Mouse (Mus musculus) ES-E14 (cell line): Measurements from ENCODE around the gene Hoxc13. TPM values are rescaled to one million over a fixed set of nuclear protein-coding genes. Genes with fewer than 3 reads are reported as not detected.

Experiments
- DNase-seq: peaks from one replicate; pipeline ENCODE4 v3.0.0-alpha.2; 2013; ENCODE audit warnings: low read depth, low spot score
- H3K27ac ChIP-seq: 2 replicates; pipeline ENCODE4 v1.5.1; 2012; ENCODE audit warnings: low read depth, mild to moderate bottlenecking, low read length, moderate library complexity, mixed read lengths; ENCODE audit not compliant: poor library complexity, insufficient read depth, severe bottlenecking
- H3K36me3 ChIP-seq: 2 replicates; pipeline ENCODE4 v1.6.1; 2012; ENCODE audit warnings: mild to moderate bottlenecking, low read length, moderate library complexity, mixed read lengths; ENCODE audit not compliant: control insufficient read depth, poor library complexity, insufficient read depth, severe bottlenecking
- H3K4me1 ChIP-seq, 2 experiments: fragments of 150-350 bp in 1 of 2; sonication (generic) in 1 of 2; 2 replicates each; pipeline ENCODE4 v1.6.1; 2012; ENCODE audit warnings: low read length in 2 of 2, mild to moderate bottlenecking in 1 of 2, mixed read lengths in 1 of 2; ENCODE audit not compliant: control insufficient read depth in 2 of 2, insufficient read depth in 2 of 2, poor library complexity in 1 of 2
- H3K4me3 ChIP-seq, 2 experiments: fragments of 150-350 bp in 1 of 2; sonication (generic) in 1 of 2; 2 replicates each; pipeline ENCODE4 v1.5.1; 2012; ENCODE audit warnings: low read length in 2 of 2, low read depth in 1 of 2, mild to moderate bottlenecking in 1 of 2, mixed read lengths in 1 of 2; ENCODE audit not compliant: insufficient read depth in 1 of 2, poor library complexity in 1 of 2, severe bottlenecking in 1 of 2
- H3K9ac ChIP-seq: 2 replicates; pipeline ENCODE4 v1.6.1; 2012; ENCODE audit warnings: low read depth, mild to moderate bottlenecking, low read length, mixed read lengths; ENCODE audit not compliant: poor library complexity, insufficient read depth, severe bottlenecking
- H3K9me3 ChIP-seq: fragments of 150-350 bp; sonication (generic); 2 replicates; pipeline ENCODE4 v1.6.1; 2012; ENCODE audit warnings: low read depth, mild to moderate bottlenecking, low read length; ENCODE audit not compliant: control insufficient read depth, insufficient read depth
- CHD2 ChIP-seq: IDR thresholded peaks from 2 replicates; pipeline ENCODE4 v1.6.1; 2014; ENCODE audit warnings: mild to moderate bottlenecking, low read depth, low read length, inconsistent platforms
- HCFC1 ChIP-seq: IDR thresholded peaks from 2 replicates; pipeline ENCODE4 v1.6.1; 2012; ENCODE audit warnings: low read length, inconsistent platforms, borderline replicate concordance; ENCODE audit not compliant: insufficient read depth
- MAFK ChIP-seq: IDR thresholded peaks from 2 replicates; pipeline ENCODE4 v1.6.1; 2014; ENCODE audit warnings: mild to moderate bottlenecking, low read depth, low read length, inconsistent platforms; ENCODE audit not compliant: insufficient read depth
- ZC3H11A ChIP-seq: IDR thresholded peaks from 2 replicates; pipeline ENCODE4 v1.6.1; 2012; ENCODE audit warnings: low read depth, mild to moderate bottlenecking, inconsistent platforms, low read length, borderline replicate concordance
- ZNF384 ChIP-seq: IDR thresholded peaks from 2 replicates; pipeline ENCODE4 v1.6.1; 2012; ENCODE audit warnings: low read depth, low read length, inconsistent platforms
- in situ Hi-C, 2 experiments: fragments of 600-800 bp; cut with MboI; formaldehyde crosslinking; loops; one replicate each; pipeline ENCODE4 v1.15.1; 2025; ENCODE audit warnings: low sequenced_read_pairs in 2 of 2, inconsistent platforms in 1 of 2; ENCODE audit not compliant: unreplicated experiment in 2 of 2
- total RNA-seq: library from RNA; depleted of rRNA; stranded (reverse); fragments of 300-350 nt; gene quantifications from 2 replicates; pipeline ENCODE4 v1.2.3, GENCODE M21; 2012

Hoxc13 gene
- total RNA-seq, 1 experiment: 0.94 TPM

- no peaks in the 10 kb centered on the region for H3K36me3 ChIP-seq
- H3K4me1 ChIP-seq: peaks cover 0 to 2% of the 10 kb centered on the region in 2 experiments; a peak in 1 of 4 replicates
- TF ChIP-seq MAFK (no peak), ZNF384 (no peak), CHD2 (no peak), HCFC1 (no peak), ZC3H11A (no peak)
- H3K9ac ChIP-seq: no peak overlapping the region
- no peak for DNase-seq
- in situ Hi-C loops: loop anchor here in 1 of 2 experiments (5.0 kb wide), 1 partner anchor 33 kb away; the partner anchor contains the start of gene Hoxc6
- H3K4me3 ChIP-seq: no peak overlapping the region
- no peaks in the 10 kb centered on the region for H3K9me3 ChIP-seq
- H3K27ac ChIP-seq: no peak overlapping the region
These were observed 43.1 kb downstream of the Hoxc13 start for GRCm38 (mm10) chr15:102963671-102964640.

- no peak for DNase-seq
- Histone ChIP-seq H3K36me3 (no peaks in the 10 kb centered on the region), H3K4me1 (peaks cover 0 to 2% of the 10 kb centered on the region in 2 experiments; a peak in 1 of 4 replicates), H3K27ac (no peak overlapping the region), H3K9me3 (no peaks in the 10 kb centered on the region), H3K9ac (no peak overlapping the region), H3K4me3 (no peak overlapping the region)
- TF ChIP-seq MAFK: no peak
- no peak for TF ChIP-seq ZNF384
- TF ChIP-seq CHD2: no peak
- TF ChIP-seq HCFC1: no peak
- in situ Hi-C loops: no loop called here
These were observed 44.3 kb downstream of the Hoxc13 start for GRCm38 (mm10) chr15:102965003-102965891.

DNA sequence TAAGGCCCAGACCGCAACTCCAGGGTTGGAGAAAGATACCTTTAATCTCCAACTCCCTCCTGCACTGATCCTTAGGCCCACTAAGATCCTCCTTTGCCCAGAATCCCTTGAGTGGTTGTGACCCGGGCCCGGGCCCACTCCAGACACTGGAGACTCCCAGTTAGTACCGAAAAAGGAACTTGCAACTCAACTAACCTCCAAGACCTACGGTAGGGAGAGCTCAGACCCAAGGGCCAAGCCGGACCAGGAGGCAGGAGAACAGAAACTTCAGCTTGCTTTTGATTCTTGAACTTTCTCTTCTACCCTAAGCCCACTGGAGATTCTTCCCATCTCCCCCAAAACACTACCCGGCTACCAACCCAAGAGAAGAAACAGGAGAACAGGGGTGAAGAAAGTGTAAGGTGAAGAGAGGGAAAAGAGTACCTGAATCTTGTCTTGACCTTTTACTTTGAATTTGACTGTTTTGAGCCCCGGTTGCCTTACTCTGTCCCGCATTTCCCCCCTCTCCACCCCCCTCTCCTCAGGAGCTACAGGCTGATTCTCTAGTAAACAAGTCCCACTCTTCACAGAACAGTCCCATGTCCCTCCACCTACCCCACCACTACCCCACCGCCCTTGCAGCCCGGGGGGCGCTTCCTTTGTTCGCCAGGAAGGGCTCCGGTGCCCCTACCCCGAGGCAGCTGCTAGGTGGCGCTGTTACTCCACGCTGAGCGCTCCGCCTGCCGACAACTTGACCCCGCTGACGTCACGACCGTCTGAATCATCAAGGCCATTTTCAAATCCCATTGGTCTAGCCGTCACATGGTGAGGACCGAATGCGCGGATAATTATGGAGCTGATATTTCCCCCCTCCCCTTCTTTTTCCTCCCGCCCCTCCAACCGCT lies 45.2 kb downstream of the Hoxc13 start:
- Histone ChIP-seq H3K27ac (no peak overlapping the region), H3K9me3 (no peaks in the 10 kb centered on the region), H3K4me3 (peak overlapping the region; percentile 35 to 40; a peak in 3 of 4 replicates), H3K9ac (no peak overlapping the region), H3K4me1 (peaks cover 0 to 2% of the 10 kb centered on the region in 2 experiments; a peak in 1 of 4 replicates), H3K36me3 (no peaks in the 10 kb centered on the region)
- peak; percentile 88 for DNase-seq
- no peak for TF ChIP-seq HCFC1
- peak; percentile 50 for TF ChIP-seq ZC3H11A
- in situ Hi-C loops: no loop called here

DNA sequence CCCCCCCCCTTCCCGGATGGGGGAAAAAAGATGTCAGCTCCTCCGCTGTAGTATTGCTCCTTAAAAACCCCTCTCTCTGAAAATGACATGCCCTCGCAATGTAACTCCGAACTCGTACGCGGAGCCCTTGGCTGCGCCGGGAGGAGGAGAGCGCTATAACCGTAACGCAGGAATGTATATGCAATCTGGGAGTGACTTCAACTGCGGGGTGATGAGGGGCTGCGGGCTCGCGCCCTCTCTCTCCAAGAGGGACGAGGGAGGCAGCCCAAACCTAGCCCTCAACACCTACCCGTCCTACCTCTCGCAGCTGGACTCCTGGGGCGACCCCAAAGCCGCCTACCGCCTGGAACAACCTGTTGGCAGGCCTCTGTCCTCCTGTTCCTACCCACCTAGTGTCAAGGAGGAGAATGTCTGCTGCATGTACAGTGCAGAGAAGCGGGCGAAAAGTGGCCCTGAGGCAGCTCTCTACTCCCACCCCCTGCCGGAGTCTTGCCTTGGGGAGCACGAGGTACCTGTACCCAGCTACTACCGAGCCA lies 45.9 kb downstream of the Hoxc13 start, which contains the start of gene Hoxc10:
TSS of gene Hoxc10 (plus strand) at position 21 of the 536 bp plus-strand sequence.
- H3K27ac ChIP-seq: no peak within 1 kb of the TSS
- no peaks in the 10 kb centered on the region for H3K36me3 ChIP-seq
- peaks cover 0 to 2% of the 10 kb centered on the region in 2 experiments; a peak in 1 of 4 replicates for H3K4me1 ChIP-seq
- in situ Hi-C loops: no loop called here
- no peak for DNase-seq
- no peak within 1 kb of the TSS for H3K9ac ChIP-seq
- no peaks in the 10 kb centered on the region for H3K9me3 ChIP-seq
- TF ChIP-seq ZC3H11A (no peak), ZNF384 (no peak), HCFC1 (no peak), MAFK (no peak), CHD2 (no peak)
- peak within 1 kb of the TSS; percentile 35 to 40; a peak in 3 of 4 replicates for H3K4me3 ChIP-seq
